Mouse (Mus musculus) pancreas, adult 10 weeks (tissue): Measurements from ENCODE around the gene Ly6f. TPM values are rescaled to one million over a fixed set of nuclear protein-coding genes. Genes with fewer than 3 reads are reported as not detected.

Source experiments
- polyA plus RNA-seq: library from polyadenylated mRNA; stranded (reverse); fragments of 350-450 nt; fragmentation: Illumina TruSeq; extraction: RNeasy Lipid Tissue Mini Kit (QIAGEN cat#74804); gene quantifications from one replicate; pipeline ENCODE4 v1.2.3, GENCODE M21; 2015; ENCODE audit warnings: low read depth, low replicate concordance; ENCODE audit not compliant: insufficient read depth

Ly6f gene
- polyA plus RNA-seq, result not detected

GRCm38 (mm10) chr15:75268121-75268520, at the start of gene Ly6f:
TSS of gene Ly6f (plus strand) at chr15:75268421.

Other genes starting within 250 kb of the Ly6f start
- 182 TPM for gene Ly6c1, start 219.6 kb upstream of the Ly6f start, polyA plus RNA-seq
- gene Ly6c2, start 156.5 kb upstream of the Ly6f start, polyA plus RNA-seq, result 0.98 TPM
- gene Ly6g, start 113.2 kb upstream of the Ly6f start, polyA plus RNA-seq, result not detected
- not detected for gene BC025446, start 52.0 kb upstream of the Ly6f start, polyA plus RNA-seq